Mouse (Mus musculus): ENCODE data around the gene Ass1.

The Ass1 gene

DNA sequence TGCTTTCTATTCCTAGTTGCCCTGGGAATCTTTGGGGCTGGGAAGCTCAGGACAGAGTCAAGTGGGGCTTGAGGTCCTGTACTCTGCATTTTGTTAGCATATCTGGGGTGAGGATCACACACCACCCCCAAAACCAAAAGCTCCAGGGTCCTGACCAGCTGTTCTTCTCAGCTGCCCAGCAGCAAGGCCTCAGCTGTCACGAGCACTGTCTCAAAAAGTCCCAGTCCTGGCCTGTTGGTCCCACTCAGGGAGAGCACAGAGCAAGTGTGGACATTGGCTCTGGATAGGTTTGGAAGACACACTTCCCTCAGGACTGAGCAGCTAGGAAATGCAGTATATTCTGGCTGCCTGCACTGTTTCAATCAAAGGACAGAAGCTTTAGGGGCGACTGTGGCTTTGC lies 20.5 kb downstream of the Ass1 start:
- no peak for DNase-seq

DNA sequence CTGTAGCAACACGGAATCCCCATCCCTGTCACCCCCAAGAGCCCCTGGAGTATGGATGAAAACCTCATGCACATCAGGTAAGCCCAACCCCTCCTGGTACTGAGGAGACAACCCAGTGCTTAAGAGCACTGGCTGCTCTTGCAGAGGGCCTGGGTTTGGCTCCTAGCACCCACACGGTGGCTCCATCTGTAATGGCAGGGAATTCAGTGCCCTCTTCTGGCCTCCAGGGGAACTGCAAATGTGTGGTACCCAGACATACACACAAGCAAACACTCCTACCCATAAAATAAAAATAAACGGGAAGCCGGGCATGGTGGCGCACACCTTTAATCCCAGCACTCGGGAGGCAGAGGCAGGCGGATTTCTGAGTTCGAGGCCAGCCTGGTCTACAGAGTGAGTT lies 22.3 kb downstream of the Ass1 start:
- no peak for DNase-seq

DNA sequence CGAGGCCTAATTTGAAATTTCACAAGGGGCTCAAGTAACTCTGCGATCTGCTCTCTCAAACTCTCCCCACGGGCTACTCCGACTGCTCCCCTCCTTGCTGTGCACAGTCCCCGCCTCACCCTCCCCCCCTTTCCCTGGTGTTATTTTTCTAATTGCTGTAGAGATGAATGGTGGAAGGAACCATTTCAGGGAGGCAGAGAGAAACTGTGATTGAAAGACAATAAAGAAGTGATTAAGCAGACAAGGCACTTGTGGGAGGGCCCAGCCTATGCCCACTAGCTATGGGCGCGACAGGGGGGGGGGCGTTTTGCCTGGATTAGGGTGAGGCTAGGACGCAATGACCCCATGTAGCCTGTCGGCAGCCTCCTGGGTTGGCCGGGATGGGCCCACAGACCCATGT lies 23.2 kb downstream of the Ass1 start:
- DNase-seq = no peak

DNA sequence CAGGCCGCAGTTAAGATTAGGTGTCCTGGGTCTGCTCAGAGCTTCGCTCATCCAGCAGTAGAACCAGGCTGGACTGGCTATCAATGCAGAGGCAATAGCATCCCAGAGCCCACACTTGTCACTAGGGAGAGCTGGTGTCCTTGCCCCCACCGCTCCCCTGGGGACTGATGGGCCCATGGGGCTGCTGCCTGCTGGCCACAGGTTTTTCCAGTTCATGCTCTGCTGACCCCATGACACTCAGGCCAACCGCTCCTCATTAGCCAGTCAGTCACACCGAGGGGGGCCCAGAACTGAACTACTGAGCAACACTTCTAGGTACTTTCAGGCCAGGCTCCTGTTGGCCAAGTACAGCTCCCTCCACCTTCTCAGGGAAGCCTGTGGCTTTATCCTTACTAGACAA lies 24.3 kb downstream of the Ass1 start:
- no peak for DNase-seq

DNA sequence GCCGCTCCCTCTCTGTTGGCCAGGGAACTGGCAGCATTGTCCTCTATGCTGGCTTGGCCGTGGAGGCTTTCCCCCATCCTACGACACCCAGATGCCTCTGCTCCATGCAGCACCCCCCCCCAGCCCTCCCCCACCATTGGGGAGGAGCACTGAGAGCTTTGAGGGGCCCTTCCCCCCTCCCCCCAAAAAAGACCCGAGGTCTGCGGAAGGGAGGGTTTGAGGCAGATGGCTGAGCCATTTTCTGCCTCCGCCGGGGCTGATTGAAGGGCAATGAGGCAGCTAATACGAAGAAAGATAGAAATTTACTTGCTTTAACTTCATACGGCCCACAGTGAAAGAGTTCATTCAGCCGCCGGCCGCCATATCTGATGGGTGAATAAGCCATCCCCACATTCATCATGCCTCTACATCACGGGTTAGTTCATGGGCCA lies 25.1 kb downstream of the Ass1 start:
- DNase-seq = no peak

DNA sequence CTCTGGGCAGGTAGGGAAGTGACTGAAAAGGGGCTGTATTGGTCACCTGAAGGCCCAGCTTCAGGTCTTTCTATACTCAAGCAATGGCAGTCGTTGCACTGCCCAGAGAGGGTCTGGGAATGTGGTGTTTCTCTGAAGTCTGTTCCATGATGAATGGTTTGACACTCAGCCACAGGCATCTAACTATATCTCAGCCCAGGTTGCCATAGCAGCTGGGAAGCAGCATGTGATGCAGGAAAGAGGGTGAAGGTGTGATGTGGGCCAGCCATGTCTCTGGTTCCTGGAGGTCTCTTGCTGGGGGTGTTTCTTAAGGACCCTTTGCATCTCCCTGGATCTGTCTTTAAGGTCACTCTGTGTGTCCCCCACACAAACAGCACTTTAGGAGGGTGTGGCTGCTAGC lies 26.1 kb downstream of the Ass1 start:
- no peak for DNase-seq

DNA sequence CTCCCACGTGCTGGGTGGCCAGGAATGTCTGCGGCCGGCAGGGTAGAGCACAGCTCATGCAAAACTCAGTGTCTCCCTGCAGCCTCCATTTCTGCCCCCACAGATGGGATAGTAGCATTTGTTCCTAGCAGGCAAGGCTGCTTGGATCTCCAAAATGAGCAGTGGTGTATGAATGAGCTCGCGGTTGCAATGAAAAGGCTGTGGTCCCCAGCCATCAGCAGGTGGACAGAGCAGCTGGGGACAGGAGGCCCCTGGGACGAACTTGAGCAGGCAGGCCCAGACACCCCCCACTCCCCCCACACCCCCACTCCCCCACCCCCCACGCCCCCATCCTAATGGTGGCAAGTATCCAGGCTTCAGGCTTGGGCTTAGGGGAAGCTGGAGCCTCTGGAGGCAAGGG lies 27.1 kb downstream of the Ass1 start:
- no peak for DNase-seq

DNA sequence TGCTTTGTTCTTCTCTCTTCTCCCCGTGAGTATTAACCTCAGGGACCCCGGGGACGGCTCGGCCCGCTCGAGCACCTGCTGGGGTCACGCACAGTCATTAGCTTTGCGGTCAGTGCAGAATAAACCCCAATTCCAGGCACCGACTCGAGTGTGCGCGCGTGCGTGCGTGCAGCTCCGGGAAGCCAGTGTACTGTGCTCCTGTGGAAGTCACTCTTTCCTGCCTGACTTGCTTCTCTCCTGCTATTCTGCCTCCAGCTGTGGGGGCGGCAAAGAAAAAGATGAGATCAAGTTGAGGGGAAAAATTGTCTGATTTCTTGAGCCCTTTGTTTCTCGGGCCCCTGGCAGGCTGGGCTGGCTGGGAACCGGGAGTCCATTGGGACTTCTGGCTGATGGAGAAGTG lies 27.6 kb downstream of the Ass1 start:
- no peak for DNase-seq

DNA sequence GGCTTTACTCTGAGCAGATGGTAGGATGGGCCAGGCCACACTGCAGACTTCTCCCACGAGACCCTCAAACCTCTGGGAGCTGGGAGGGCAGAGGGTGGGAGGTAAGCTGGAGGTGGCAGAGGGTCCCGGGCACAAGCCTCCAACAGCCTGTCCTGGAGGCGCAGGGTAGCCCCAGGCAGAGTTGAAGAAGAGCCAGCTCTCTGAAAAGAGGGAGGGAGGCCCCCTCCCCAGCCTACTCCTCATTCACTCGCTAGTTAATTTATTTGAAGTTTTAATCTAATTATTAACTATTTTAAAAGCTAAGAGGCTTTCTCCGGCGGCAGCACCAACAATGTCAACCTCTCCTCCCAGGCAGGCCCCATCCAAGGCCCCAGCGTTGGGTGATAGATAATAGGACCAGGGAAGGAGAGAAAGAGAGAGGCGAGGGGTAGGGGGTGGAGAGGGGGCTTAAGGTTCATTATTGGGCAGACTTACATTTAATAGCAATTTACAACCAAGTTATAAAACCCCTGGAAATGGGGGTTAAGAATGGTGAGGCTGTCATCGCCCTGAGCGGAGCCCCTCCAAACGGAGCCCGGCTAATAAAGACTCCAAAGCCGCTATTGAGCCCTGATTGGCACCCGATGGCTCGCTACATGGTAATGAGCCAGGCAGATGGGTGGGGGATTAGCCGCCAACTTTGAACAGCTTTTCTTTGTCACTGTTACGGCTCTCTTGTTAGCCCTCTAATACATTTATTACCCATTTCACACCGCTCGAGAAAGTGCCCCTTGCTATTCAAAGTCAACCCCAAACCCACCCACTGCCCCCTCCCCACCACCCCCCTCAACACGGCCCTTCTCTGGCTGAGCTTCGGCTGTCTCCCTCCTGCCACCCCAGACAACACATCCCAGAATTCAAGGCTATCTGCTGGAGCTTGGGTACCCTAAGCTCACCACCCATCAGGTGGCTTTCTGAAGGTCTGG lies 29.6 kb downstream of the Ass1 start:
- DNase-seq = no peak

DNA sequence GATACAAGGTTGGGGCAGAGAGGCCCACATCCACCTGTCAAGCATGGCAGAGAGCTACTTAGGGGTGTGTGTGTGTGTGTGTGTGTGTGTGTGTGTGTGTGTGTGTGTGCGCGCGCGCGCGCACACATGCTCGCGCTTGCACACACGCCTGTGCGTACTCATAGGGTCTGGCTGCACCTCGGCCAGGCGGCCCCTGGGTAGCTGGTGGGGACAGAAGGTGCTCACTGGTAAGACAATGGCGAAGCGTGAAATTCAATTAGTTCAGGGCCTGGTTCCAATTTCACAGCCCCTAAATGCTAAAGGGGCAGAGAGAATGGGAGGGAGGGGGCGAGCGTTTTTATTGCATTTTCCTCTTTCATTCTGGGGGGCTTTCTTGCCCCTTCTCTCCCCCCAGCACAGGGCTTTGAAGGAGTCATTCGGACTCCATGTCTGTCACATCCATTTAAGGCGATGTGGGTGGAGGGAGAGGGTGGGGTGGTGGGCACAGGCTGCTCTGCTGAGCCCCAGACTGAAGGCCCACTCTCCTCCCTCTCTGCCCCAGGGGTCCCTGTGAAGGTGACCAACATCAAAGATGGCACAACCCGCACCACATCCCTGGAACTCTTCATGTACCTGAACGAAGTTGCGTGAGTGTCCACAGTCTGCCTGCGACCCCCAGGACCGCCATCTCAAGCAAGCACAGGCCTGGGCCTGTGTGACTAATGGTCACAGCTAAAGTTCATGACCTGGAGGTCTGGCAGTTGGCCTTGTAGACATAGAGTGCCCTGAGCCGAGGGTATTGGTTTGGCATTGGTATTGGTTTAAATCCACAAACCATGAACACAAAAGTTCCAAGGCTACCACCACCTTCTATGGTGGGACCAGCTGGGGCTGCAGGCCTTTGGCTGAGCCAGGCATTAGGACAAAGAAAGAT lies 30.5 kb downstream of the Ass1 start:
- DNase-seq = no peak

DNA sequence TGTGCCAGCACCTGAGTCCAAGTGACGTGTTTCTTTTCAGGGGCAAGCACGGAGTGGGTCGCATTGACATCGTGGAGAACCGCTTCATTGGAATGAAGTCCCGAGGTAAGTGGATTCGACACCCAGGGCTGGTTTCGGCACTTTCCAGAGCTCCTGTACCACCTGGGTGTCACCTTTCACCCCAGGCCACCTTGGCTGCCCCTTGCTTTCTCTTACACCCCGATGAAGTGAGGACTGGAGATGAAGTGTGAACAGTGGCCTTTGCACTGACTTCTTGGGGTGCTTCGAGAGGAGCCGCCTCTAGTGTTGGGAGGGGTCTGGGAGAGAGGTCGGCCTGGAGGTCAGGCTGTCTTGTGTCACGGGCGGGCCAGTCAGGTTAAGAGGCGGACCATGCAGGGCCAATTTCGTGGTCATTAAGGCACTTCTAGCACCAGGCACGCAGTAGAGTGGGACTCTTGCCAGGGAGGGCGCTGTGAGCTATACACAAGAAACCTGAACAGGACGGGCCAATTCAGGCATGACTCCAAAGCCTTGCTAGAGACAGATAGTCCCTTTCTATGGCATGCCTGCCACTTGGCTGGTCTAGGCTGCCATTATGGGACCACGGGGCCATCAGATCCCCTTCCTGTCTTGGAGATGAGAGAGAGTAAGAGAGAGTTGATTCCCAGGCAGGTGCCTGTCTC lies 31.6 kb downstream of the Ass1 start:
- peak; percentile 57 for DNase-seq

DNA sequence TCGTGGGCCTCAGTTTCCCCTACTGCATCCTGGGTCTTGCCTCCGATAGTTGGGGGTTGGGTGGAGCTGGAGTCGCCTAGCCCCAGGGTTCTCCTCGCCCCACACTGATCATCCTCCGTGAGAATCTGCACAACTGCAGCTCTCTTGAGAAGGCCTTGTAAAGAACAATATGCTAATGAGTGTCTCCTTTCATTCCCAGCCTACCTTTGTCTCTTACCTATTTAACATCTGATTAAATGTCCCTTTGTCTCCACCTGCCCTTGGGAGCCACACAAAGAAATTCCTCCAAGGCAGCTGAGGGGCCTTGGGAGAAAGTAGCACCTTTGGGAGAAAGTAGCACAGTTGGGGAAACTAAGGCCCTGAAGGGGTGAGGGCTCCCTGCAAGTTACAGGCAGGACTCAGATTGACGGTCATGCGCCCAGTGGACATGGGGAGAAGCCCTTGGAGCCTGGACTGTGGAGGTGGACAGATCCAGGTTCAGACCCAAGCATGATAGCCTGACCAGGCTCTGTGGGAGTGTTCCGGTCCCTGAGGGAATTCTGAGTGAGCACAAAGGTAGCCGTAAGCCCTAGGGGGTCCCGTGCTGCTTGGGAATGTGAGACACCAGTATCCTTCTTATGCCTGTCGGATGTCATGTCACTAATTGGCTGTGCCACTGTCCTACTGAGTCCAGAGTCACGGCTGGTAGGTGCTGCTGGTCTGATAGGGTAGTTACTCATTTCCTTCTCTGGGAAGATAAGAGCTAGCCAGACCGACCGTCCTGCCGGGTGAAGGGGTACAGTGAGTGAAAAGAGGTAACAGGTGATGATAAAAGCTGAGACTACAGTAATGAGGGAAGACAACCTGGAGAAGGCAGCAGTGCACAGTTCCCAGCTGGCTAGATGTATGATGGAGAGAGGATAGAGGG lies 32.9 kb downstream of the Ass1 start:
- DNase-seq = no peak

DNA sequence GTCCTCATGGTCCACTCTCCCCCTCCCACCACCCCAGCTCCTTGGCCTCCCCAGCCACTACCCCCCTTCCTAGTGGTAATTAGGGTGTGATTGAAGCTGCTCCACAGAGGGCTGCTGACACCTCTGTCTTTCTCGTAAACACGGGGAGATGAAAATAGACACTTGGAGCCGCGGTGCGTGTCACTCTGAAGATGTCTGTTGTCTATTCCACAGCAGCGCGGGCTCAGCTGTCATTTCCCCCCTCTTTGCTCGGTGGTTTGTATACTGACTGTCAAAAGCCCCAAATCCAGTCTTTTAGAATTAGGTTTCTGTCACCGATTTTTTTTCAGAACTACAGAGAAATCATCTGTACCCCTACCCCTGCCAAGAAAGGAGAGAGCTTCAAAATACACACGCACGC lies 35.5 kb downstream of the Ass1 start:
- DNase-seq = no peak

DNA sequence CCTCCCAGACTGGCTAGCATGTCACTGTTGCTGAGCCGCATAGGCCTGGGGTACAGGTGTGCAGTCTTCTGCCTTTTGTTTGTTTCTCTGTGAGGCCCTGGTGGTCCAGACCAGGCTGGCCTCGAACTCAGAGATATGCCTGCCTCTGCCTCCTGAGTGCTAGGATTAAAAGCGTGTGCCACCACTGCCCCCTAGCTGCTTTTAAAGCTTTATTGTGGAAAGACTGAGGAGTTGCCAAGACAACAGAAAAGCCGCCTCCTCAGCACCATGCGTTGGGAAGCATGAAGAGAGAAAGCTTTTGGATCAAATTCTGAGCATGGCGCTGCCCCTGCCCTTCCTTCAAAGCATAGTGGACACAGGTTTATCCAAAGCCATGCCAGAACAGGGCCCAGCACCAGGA lies 38.8 kb downstream of the Ass1 start:
- DNase-seq = no peak

DNA sequence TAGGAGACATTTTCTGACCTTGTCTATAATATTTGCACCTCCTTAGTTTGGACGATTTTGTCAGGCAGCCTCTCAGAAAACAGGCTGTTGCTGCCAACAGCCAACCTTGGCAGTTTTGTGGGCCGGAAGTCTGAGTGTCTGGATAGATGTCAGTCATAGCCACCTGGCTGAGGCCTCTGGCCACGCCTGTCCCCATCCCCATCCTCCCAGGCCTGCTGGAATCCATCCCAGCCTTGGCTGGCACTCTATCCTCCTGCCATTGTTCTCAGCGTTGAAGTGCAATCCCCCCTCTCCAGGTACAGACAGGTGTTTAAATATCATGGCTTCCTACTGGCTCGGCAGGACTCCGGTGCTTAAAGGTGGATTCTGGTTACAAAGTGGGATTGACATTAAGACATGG lies 41.3 kb downstream of the Ass1 start:
- DNase-seq = no peak

DNA sequence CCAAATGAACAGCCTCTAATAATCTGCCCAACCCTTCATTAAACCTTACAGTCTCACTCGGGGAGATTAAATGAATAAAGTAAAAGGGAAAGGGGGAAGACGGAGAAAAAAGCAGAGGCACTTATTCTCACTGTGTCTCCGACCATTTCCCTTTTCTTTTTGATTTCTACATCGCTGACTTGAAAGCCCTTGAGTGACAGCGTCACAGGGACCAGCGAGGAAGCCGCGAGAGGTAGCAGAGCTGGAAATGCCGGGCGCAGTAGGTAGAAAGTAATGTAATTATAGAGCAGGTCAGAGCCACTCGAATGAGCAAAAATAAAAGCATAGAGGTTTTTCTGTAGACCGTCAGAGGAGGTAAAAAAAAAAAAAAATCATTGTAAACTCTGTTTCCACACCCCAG lies 46.5 kb downstream of the Ass1 start:
- no peak for DNase-seq

DNA sequence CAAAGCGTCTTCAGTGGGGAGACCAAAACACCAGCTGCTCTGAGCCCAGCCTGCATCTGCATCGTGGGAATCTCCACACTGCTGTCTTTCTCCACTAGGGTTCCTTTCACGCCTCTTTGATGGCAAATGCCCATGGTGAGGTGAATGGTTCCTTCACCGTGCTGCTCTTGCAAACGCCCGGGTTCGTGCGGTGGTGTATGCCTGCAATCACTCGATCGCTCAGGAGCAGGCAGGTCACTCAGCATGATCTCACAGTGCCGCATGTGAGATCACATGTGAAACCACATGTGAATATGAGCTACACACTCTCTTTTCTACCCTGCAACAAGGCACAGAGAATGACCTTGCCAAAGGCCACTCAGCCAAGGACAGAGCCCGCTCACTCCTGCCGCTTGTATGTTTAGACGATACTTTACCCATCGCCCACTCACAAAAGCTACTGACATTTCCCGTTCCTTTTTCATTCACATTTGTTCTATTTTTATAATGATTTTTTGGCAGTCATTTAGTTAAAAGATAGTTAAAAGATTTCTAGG lies 51.9 kb downstream of the Ass1 start:
- no peak for DNase-seq

DNA sequence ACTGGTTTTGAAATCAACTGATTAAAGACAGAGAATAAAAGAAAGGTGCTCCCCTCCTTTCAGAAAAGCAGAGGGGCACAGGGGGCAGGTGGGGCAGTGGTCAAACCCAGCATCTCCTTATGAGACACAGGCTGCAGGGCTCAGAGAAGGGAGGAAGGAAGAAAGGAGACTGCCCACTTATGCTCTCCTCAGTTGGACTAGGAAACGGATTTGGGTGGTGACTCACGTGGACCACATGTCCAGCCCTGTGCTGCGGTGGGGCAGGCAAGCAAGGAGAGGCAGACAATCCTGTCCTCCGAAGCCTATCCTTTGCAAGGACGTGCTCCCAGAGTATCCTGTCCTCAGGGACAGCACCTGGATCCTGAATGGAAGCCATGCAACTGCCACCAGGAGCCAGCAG lies 54.6 kb downstream of the Ass1 start:
- no peak for DNase-seq

DNA sequence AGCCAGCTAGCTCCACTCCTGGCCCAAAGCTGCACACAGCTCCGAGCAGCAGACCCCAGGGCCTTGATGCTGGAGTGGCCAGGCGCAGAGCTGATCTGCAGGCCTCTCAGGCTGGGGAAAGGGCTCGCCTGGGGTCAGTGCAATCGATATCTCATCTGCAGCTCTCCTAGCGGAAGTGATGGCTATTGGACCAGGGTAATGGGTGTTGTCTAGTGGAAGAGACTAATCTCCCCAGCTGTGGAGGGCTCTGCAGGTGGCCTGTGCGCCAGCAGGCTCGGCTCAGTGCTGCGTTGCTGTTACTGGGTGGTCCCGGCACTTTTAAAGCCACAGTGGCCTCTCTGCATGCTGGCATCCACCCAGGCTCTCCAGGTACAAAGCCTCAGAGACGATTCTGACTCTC lies 55.8 kb downstream of the Ass1 start:
- no peak for DNase-seq

DNA sequence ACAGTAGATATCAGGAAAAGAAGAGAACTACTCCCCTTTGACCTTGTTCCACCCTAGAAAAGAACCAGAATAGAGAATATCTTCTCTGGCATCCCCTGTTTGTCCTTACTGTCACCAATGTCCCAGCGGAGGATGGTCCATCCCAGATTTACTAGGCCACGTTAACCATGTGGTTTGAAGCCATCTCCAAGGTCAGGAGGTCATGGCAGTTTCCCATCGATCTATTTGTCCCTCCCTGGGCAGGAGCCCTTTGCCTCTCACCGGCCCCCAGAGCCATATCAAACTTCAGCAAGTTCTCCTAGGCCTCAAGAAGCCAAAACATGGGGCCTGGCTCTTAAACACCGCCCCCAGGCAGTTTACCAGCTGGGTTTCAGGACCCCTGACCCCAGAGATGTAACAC lies 60.2 kb downstream of the Ass1 start:
- DNase-seq = no peak

DNA sequence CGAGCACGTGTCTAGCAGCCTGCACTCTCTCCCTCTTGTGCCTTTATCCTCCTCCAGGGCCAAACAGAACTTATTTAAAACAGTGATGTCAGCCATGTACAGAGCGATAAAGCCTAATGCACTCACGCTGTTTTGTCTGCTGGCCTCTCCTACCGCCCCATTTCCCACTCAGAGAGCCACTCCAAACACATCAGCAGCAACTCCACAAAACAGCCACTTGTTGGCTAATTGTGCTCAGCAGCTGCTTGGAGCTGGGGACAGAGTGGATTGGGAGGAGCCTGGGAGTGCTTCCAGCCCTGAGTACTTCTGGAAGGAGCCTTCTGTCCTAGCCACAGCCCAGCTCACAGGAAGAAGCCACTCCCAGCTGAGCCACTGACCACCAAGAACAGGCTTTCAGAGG lies 67.0 kb downstream of the Ass1 start:
- DNase-seq = no peak

DNA sequence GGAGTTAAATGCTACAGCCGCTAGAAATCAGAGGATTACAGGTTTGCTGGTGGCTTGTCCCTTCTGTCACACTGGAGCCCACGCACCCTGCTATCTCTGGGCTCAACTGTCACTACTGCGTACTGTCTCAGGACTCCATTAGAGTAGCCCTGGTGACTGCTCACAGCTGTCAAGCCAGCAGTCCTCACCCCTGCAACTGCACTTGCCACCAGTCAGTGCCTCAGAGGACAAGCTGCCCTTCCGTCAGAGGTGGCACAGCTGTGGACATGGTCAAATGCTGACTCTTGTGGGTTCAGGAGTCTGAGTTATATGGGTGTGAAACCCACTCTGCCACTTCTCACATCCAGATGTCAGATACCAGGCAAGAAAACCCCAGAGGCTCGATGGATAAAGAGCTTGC lies 68.7 kb downstream of the Ass1 start:
- no peak for DNase-seq
